Mouse (Mus musculus): ENCODE data around the gene Hydin. TPM values are rescaled to one million over a fixed set of nuclear protein-coding genes. Genes with fewer than 3 reads are reported as not detected.

Gene Hydin
- polyA plus RNA-seq, 1 experiment: 2.6 TPM

DNA sequence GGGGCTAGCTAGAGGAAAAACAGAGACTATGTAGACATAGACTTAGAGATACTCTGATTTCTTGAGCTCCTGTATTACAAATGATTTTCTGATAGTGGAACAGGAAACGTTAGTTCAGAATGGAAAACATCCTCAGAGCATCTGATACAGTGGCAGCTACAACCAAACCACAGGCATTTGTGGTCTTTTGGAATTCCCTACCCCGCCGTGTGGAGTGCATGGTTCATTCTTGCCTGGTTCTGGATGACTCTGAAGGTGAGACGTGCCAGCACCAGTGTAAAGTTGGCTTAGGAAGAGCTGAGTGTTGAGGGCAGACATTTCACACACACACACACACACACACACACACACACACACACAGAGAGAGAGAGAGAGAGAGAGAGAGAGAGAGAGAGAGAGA, 12.8 kb upstream of the Hydin start:
- no peaks in the 10 kb centered on the region for H3K4me1 ChIP-seq (ENCODE audit: control insufficient read depth, insufficient read depth, low read length)
- TF ChIP-seq CTCF (IDR thresholded peaks at IDR 0.05; ENCODE audit: insufficient read depth, low read length) (no peak), POLR2A (IDR thresholded peaks at IDR 0.05; ENCODE audit: borderline replicate concordance, extremely low read depth, low read depth, low read length) (no peak)
- DNase-seq: no peak
- no peak overlapping the region for H3K4me3 ChIP-seq (replicated peaks; ENCODE audit: extremely low read depth, low read depth, low read length)
- 56% methylated on average over 4 of the region's 4 CpGs for WGBS

DNA sequence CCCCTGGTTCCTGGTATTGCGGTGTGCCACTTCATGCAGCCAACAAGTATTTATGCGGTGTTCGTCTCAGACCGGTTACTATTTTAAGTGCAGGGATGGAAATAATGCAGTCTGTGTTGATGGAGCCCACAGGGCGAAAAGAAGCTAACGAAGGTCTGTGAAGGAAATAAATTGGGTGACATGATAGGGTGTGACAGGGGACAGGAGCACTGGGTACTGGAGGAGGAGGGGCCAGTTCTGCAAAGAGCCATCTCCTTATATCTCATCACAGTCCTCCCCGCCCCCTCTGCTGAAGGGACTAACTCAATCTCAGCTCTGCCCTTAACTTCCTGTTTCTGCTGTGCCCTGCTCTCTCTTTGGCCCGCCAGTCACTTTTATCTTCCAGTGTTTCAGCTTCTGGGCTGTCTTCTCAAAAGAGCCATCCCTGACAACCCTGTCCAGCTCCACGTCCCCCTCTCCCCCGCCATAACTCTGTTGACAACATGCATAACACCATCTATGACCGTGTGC, 926 bp upstream of the Hydin start:
- WGBS: 39% methylated on average over 11 of the region's 11 CpGs
- DNase-seq: no peak
- Histone ChIP-seq H3K4me1 (ENCODE audit: control insufficient read depth, insufficient read depth, low read length) (no peaks in the 10 kb centered on the region), H3K4me3 (replicated peaks; ENCODE audit: extremely low read depth, low read depth, low read length) (no peak overlapping the region)
- TF ChIP-seq POLR2A (IDR thresholded peaks at IDR 0.05; ENCODE audit: borderline replicate concordance, extremely low read depth, low read depth, low read length) (no peak), CTCF (IDR thresholded peaks at IDR 0.05; ENCODE audit: insufficient read depth, low read length) (no peak)

DNA sequence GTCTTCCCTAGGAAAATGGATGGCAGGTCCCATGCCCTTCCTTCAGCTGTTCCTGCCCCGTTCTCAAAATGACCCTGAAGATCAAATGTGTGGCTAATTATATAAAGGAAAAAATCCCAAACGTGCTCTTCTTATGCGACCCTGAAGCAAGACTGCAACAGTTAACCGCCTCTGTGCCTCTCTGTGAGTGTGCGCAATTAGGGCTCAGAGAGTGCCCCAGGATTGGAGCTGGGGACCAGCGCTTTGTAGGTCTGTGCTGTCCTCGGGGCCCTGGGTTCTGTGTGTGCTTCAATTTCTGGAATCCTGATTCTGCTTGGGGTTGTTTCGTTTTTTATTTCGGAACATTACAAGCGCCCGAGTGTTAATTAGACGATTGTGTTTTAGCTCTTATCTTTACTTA, 491 bp downstream of the Hydin start:
- TF ChIP-seq CTCF (IDR thresholded peaks at IDR 0.05; ENCODE audit: insufficient read depth, low read length): no peak
- no peak for TF ChIP-seq POLR2A (IDR thresholded peaks at IDR 0.05; ENCODE audit: borderline replicate concordance, extremely low read depth, low read depth, low read length)
- WGBS: 11% methylated on average over 12 of the region's 12 CpGs
- Histone ChIP-seq H3K4me1 (ENCODE audit: control insufficient read depth, insufficient read depth, low read length) (no peaks in the 10 kb centered on the region), H3K4me3 (replicated peaks; ENCODE audit: extremely low read depth, low read depth, low read length) (no peak overlapping the region)
- no peak for DNase-seq

DNA sequence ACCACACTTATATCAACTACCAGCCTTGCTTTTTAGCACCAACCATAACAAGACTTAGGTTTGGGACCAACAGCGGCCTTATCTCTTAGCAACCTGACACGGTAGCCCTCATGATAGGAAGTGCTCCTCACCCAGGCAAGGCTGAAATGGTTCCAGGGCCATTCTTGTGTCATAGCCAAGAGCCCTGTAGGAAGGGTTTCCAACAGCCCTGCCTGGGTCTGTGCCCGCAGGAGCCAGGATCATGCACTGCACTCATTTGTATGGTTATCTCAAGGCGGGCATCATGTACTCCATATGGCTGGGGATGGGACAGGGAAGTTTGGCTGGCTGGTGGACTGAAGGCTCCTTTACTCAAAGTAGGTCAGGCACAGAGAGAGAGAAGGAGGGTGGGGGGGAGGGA, 3.9 kb downstream of the Hydin start:
- WGBS: 69% methylated on average over 4 of the region's 4 CpGs
- TF ChIP-seq CTCF (IDR thresholded peaks at IDR 0.05; ENCODE audit: insufficient read depth, low read length) (no peak), POLR2A (IDR thresholded peaks at IDR 0.05; ENCODE audit: borderline replicate concordance, extremely low read depth, low read depth, low read length) (no peak)
- no peaks in the 10 kb centered on the region for H3K4me1 ChIP-seq (ENCODE audit: control insufficient read depth, insufficient read depth, low read length)
- no peak for DNase-seq
- H3K4me3 ChIP-seq (replicated peaks; ENCODE audit: extremely low read depth, low read depth, low read length): no peak overlapping the region

DNA sequence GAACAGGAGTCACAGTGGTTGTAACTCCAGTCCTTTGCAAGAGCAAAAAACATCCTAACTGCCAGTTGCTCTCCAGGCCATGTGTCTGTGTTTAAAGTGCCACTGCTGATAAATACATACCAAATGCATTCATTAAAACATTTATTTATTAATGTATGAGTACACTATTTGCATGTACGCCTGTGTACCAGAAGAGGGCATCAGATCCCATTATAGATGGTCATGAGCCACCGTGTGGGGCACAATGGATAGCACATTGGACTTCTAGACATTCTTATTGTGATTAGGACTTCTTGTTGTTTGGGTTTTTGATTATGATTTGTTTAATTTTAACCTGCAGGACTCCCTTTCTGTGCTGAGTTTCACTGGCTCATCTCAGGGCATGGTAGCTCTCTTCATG, 6.6 kb downstream of the Hydin start:
- no peak for DNase-seq
- no peaks in the 10 kb centered on the region for H3K4me1 ChIP-seq (ENCODE audit: control insufficient read depth, insufficient read depth, low read length)
- H3K4me3 ChIP-seq (replicated peaks; ENCODE audit: extremely low read depth, low read depth, low read length): no peak overlapping the region
- TF ChIP-seq POLR2A (IDR thresholded peaks at IDR 0.05; ENCODE audit: borderline replicate concordance, extremely low read depth, low read depth, low read length) (no peak), CTCF (IDR thresholded peaks at IDR 0.05; ENCODE audit: insufficient read depth, low read length) (no peak)
- WGBS: 62% methylated on average over 2 of the region's 2 CpGs

DNA sequence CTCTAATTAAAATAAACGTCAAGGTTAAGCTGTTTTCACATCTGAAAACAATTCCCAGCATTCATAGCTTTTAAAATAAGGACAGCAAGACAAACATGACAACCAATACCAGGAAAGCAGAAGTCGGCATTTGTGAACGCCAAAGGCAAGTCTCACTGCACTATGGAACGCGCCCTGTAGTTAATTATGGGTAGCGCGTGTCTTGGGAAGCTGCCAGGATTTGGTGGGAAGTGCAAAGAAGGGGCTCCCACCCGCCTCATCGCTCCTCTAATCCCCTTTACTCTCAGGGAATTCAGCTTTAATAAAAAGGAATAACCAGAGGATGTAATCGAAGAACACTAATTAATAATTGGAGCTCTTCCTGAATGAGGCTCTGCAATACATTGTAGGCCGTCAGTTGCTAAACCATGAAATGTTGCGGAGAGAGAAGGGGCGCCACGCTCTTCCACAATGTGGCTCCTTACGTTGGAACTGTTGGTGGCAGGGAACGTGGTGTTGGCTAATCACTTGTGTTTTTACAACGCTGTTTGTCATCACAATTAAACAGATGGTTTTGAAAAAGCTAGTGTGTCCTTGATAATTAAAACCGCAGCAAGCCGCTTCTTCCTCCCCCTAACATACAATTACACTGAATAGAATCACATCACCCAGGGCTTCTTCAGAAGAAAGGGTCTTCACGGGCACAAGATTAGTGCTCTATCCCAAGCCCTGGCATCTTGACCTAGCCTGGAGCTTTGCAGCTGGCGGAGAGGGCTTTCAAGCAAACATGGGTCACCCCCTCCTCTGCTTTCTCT, 8.9 kb downstream of the Hydin start:
- TF ChIP-seq CTCF (IDR thresholded peaks at IDR 0.05; ENCODE audit: insufficient read depth, low read length) (no peak), POLR2A (IDR thresholded peaks at IDR 0.05; ENCODE audit: borderline replicate concordance, extremely low read depth, low read depth, low read length) (no peak)
- Histone ChIP-seq H3K4me1 (ENCODE audit: control insufficient read depth, insufficient read depth, low read length) (no peaks in the 10 kb centered on the region), H3K4me3 (replicated peaks; ENCODE audit: extremely low read depth, low read depth, low read length) (no peak overlapping the region)
- DNase-seq: no peak
- 81% methylated on average over 21 of the region's 21 CpGs for WGBS

DNA sequence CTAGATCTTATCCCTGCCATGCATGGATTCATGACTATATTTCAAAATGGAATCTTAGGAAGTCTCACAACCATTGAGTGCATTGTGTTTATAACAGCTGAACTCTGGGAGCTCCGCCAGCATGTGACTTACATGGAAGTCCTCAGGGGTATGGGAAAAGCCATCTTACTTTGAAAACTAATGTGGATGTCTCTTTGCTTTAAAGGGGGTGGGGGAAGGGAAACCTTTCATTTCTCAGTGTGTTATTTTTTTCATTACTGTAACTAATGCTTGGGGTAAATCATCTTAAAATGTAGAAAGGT, 9.4 kb downstream of the Hydin start:
- 85% methylated on average over 1 of the region's 1 CpGs for WGBS
- TF ChIP-seq CTCF (IDR thresholded peaks at IDR 0.05; ENCODE audit: insufficient read depth, low read length) (no peak), POLR2A (IDR thresholded peaks at IDR 0.05; ENCODE audit: borderline replicate concordance, extremely low read depth, low read depth, low read length) (no peak)
- DNase-seq: no peak
- H3K4me1 ChIP-seq (ENCODE audit: control insufficient read depth, insufficient read depth, low read length): no peaks in the 10 kb centered on the region
- no peak overlapping the region for H3K4me3 ChIP-seq (replicated peaks; ENCODE audit: extremely low read depth, low read depth, low read length)

DNA sequence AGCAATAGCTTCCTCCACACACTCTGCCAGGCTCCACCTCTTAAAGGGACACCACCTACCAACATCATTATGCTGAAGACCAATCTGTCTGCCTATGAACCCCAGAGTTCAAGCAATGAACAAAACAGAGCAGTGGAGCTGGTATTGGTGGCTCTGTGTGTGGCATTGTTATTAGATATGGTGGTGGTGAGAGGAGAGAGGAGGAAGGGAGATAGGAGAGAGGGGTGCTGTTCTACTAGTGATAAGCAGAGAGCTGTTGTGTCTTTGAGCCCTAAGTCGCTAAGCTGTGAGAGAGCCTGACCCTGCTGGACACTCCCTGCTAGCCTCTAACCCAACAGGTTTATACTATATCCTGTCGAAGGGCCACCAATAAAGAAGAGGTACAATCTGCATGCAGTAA, 45.9 kb downstream of the Hydin start:
- Histone ChIP-seq H3K4me1 (ENCODE audit: control insufficient read depth, insufficient read depth, low read length) (no peaks in the 10 kb centered on the region), H3K4me3 (replicated peaks; ENCODE audit: extremely low read depth, low read depth, low read length) (no peak overlapping the region)
- WGBS: 76% methylated on average over 2 of the region's 2 CpGs
- TF ChIP-seq CTCF (IDR thresholded peaks at IDR 0.05; ENCODE audit: insufficient read depth, low read length) (no peak), POLR2A (IDR thresholded peaks at IDR 0.05; ENCODE audit: borderline replicate concordance, extremely low read depth, low read depth, low read length) (no peak)
- DNase-seq: no peak

DNA sequence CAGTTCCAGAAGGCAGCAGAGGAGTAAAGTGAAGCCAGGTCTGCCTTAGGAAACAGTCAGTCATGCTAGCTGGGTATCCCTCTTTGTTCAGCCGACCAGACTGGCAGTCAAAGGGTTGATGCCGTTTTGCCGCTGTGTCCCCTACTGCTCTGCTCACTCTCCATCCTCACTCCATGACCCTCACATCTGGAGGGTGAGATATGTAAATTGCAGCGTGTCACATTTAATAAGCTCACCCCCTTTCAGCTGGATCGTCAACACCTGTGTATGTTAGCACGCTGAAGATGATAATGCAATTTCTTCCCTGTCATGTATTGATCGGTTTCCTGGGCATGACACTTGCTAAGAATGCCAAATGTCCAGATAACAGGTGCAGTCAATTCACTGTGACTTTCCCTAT, 49.0 kb downstream of the Hydin start:
- no peak for TF ChIP-seq POLR2A (IDR thresholded peaks at IDR 0.05; ENCODE audit: borderline replicate concordance, extremely low read depth, low read depth, low read length)
- TF ChIP-seq CTCF (IDR thresholded peaks at IDR 0.05; ENCODE audit: insufficient read depth, low read length): no peak

DNA sequence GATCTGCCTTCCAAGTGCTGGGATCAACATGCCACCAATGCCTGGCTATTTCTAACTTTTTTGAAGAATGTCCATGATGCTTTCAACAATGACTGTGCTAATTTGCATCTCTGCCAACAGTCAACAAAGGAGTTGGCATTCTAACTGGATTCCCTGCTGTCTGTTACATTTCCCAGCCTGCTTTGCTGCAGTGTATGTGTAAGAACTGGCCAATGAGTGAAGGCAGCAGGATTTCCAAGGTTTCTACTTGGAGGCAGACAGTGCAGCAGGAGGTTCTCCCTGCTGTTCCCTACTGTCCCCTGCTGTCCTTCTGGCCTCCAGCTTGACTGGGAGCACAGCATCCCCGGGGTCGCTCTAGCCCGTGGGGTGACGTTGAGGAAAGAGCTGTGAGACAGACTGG, 52.8 kb downstream of the Hydin start:
- DNase-seq: no peak
- 67% methylated on average over 4 of the region's 4 CpGs for WGBS
- H3K4me1 ChIP-seq (ENCODE audit: control insufficient read depth, insufficient read depth, low read length): no peaks in the 10 kb centered on the region; the same call in 1 of the 2 replicates
- TF ChIP-seq CTCF (IDR thresholded peaks at IDR 0.05; ENCODE audit: insufficient read depth, low read length): no peak
- TF ChIP-seq POLR2A (IDR thresholded peaks at IDR 0.05; ENCODE audit: borderline replicate concordance, extremely low read depth, low read depth, low read length): no peak
- no peak overlapping the region for H3K4me3 ChIP-seq (replicated peaks; ENCODE audit: extremely low read depth, low read depth, low read length)

More for the DNA sequence above, 49.0 kb downstream of the Hydin start:
- Histone ChIP-seq H3K4me1 (ENCODE audit: control insufficient read depth, insufficient read depth, low read length) (no peaks in the 10 kb centered on the region; the same call in 1 of the 2 replicates), H3K4me3 (replicated peaks; ENCODE audit: extremely low read depth, low read depth, low read length) (no peak overlapping the region)
- DNase-seq: no peak
- WGBS: 67% methylated on average over 7 of the region's 7 CpGs
